Comparison of ENCODE assay signal across 26 mouse cellular contexts in genomic region chr12:96771222-96771621, GRCm38 (mm10).
"Had no signal": no experiment of that assay in that cellular context is flagged by ENCODE, and none has a peak within 500 bp of the region (broad histone marks: within the 10 kb centered on the region; RNA-seq: fewer than 3 reads in every experiment).

No protein-coding gene starts in this region.

- H3K9ac ChIP-seq: heart, embryonic 12.5 days; hindbrain, embryonic 12.5 days; hindbrain, embryonic 14.5 days; intestine, embryonic 15.5 days; limb, embryonic 12.5 days; liver, embryonic 13.5 days; liver, embryonic 15.5 days had no signal

- DNase-seq: gastrocnemius, adult 2 months; gastrocnemius, postnatal 10 days; gastrocnemius, postnatal 25 days; heart, adult 18-20 months; heart, postnatal 10 days; heart, postnatal 4 days; kidney, adult 18-20 months; kidney, postnatal 14 days; kidney, postnatal 36 days; liver; liver, embryonic 13.5 days had no signal

- H3K4me3 ChIP-seq: gastrocnemius, adult 2 months; heart, embryonic 10.5 days; heart, embryonic 12.5 days; hindbrain, embryonic 10.5 days; hindbrain, embryonic 12.5 days; intestine, embryonic 15.5 days; layer of hippocampus, adult 2 months; left cerebral cortex, adult 2 months; limb, embryonic 10.5 days; limb, embryonic 12.5 days; liver, embryonic 13.5 days; liver, embryonic 15.5 days had no signal

- H3K27ac ChIP-seq: gastrocnemius, adult 2 months; heart, embryonic 10.5 days; hindbrain, embryonic 10.5 days; hindbrain, embryonic 12.5 days; hindbrain, embryonic 14.5 days; intestine, embryonic 15.5 days; layer of hippocampus, adult 2 months; left cerebral cortex, adult 2 months; limb, embryonic 10.5 days; limb, embryonic 12.5 days; liver, embryonic 13.5 days; liver, embryonic 15.5 days had no signal

- H3K27me3 ChIP-seq: heart, embryonic 12.5 days; hindbrain, embryonic 12.5 days; intestine, embryonic 15.5 days; limb, embryonic 12.5 days; liver, embryonic 13.5 days; liver, embryonic 15.5 days had no signal

- H3K4me1 ChIP-seq: heart, embryonic 10.5 days; heart, embryonic 12.5 days; hindbrain, embryonic 10.5 days; hindbrain, embryonic 12.5 days; intestine, embryonic 15.5 days; limb, embryonic 10.5 days; limb, embryonic 12.5 days; liver, embryonic 13.5 days; liver, embryonic 15.5 days had no signal

- H3K9me3 ChIP-seq: heart, embryonic 10.5 days; heart, embryonic 12.5 days; hindbrain, embryonic 10.5 days; hindbrain, embryonic 12.5 days; intestine, embryonic 15.5 days; limb, embryonic 10.5 days; limb, embryonic 12.5 days; liver, embryonic 13.5 days; liver, embryonic 15.5 days had no signal

- ATAC-seq: hindbrain, embryonic 16.5 days; inflammation-experienced regulatory T-cells, adult 6 months; intestine, embryonic 15.5 days; intestine, postnatal 0 days had no signal

- H3K4me2 ChIP-seq: heart, embryonic 12.5 days; hindbrain, embryonic 12.5 days; hindbrain, embryonic 14.5 days; intestine, embryonic 15.5 days; limb, embryonic 12.5 days; liver, embryonic 11.5 days; liver, embryonic 13.5 days; liver, embryonic 15.5 days had no signal

- H3K36me3 ChIP-seq: heart, embryonic 10.5 days; heart, embryonic 12.5 days; hindbrain, embryonic 10.5 days; hindbrain, embryonic 12.5 days; intestine, embryonic 15.5 days; limb, embryonic 10.5 days; limb, embryonic 12.5 days; liver, embryonic 13.5 days; liver, embryonic 15.5 days had no signal
